Mouse (Mus musculus) ovary, postnatal 14 days (tissue): ENCODE results near the gene Ube2g2.
A peak's percentile ranks its signal among the peaks of the same experiment; 100 is the strongest.

Experiments used
- DNase-seq: peaks from one replicate; pipeline ENCODE4 v3.0.0; 2022; ENCODE audit warnings: low spot score

Ube2g2 gene

DNA sequence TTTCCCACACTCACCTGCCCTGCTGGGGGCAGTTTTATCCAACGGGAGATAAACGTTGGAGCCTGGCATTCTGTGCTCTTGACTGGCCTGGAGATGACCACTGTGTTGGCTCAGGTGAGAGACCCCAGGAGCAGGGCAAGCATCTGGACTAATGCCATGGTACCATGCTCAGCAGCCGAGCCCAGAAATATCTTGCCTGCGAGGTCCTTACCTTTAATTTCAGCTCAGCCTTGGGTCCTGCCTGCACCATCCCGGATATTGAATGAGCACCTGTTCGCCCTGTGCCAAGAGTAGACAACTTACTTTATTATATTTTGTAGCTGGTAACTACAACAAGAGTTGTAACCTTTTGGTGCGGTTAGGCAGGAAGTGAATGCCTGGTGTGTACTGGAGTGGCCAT, 15.2 kb upstream of the Ube2g2 start:
- no peak for DNase-seq

DNA sequence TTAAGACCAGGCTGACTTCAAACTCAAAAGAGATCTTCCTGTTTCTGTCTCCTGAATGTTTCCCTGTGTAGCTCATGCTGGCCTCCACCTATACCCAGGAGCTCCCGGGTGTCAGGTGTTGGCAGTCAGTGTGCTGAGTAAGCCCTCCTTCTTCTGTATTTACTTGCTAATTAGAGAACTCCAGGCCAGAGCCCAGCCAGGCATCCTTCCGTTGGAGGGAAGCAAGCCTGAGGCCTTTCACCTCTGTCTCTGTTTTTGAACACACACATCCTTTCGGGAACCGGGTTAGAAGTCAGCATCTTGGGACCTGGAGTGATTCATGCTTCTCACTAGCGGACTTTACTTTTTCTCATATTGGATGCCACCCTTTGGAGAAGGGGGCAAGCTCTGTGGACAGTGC, 14.6 kb upstream of the Ube2g2 start:
- DNase-seq, result no peak

DNA sequence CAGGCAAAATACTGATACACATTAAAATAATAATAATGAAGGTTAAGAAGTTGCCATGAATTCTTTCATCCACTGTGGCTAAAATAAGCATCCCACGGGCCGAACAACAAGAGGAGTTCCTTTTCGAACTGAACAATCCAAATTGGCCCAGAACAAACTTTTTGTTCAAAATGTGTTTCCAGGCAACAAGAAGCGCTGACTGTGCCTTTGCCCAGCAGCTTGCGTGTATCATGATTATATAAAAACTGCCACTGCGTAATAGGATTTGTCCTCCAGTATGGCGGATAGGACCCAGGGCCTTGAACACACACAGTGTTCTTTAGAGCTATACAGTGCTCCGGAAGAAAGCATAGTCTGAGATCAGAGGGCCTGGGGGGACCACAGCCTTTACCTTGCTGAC, 13.5 kb upstream of the Ube2g2 start:
- no peak for DNase-seq

DNA sequence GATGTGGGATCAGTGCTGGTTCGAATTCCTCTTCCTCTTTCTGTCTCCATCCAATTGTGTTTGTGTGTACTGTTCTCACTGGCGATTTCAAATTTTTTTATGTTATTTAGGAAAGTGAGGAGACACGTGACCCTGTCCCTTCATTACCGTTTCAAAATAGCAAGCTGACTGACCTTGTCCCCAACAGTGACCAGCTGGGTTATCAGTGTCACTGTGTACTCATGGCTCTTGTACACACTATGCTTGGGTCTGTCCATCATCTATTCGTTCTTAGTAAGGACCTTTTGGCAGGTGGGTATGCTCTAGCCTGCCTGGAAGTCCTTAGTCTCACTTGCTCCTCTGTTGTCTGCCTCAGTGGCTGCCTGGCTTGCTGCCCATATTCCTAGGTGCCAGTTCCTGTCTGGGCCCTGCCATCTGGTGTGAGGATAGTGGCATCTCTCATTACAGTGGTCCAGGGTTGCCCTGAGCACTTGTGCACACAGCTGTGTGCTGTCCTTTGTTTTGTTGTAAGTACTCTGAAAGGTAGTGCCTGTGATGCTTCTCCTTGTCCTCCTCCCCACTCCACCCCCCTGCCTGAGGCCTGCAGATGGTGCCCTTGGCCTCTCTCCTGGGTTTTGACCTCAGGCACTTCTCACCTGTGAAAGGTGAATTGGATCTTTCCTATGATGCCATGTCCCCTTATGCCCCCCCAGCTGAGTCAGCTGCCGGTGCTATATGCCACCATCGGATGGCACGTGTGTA, 11.7 kb upstream of the Ube2g2 start:
- DNase-seq, result no peak

DNA sequence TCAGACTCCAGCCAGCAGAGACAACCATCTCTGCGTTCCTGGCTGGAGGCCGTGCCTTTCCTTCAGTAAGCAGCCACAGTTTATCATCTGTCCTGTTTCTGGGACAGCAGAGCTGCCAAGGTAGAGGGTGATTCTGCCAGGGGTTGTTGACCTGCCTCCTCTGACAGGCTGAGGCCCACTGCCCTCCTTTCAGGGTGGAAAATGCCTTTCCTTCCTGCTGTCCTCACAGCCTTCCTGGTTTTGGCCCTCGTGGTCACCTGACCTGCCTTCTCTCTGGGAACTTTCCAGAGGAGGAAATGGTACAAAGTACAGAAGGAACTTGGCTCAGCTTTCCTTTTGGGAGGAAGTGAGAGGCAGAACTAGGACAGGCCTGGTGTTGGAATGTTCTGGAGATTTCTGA, 8.7 kb upstream of the Ube2g2 start:
- DNase-seq, result no peak

DNA sequence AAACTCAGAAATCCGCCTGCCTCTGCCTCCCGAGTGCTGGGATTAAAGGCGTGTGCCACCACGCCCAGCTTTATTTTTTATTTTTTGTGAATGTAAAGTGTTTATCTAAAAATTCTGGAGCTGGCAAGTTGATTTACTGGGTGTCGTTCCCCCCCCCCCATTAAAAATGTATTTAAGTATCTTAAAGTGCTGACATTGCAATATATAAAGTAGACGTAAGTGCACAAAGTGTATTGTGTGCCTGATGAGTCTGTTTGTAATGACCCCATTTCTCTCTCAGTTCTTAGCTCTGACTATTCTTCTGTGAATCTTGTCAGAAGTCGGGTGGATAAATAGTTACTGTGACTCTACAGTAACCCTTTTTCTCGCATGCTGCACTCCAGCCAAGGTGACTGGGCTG, 6.4 kb upstream of the Ube2g2 start:
- DNase-seq, result no peak

DNA sequence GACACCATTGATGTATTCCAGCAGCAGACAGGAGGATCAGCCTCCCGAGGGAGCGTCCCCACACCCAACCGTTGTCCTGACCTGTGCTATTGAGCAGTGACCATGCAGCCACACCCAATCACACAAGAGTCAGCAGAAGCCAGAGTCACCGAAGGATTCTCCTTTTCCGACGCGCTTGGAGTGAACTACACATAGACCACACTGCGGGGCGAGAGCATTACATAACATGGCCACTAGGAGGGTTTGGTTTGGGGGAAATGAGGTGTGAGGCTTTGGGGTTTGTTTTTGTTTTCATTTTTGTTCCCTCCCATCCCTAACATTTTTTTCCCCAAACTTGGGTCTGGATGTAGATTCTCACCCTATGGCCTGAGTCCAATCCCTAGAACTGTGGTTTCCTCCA, 5.9 kb upstream of the Ube2g2 start:
- no peak for DNase-seq

DNA sequence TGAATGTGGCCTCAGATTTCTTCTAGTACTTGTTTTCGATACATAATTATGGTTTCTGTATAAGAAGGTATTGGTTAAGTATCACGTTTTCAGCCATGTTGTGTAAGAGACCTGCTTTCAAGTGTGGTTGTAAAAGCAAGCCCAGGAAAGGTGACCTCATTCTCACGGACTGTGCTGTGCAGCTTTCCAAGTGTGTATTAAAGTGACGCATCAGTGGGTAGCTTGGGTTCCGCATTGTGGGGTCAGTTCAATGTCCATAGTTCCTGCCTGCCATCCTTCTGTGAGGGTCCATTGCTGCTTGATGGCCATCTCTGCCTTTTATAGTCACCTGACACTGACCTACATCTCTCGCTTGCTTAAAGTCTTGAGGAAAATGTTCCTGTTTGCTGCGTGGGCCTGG, 5.1 kb upstream of the Ube2g2 start:
- no peak for DNase-seq

DNA sequence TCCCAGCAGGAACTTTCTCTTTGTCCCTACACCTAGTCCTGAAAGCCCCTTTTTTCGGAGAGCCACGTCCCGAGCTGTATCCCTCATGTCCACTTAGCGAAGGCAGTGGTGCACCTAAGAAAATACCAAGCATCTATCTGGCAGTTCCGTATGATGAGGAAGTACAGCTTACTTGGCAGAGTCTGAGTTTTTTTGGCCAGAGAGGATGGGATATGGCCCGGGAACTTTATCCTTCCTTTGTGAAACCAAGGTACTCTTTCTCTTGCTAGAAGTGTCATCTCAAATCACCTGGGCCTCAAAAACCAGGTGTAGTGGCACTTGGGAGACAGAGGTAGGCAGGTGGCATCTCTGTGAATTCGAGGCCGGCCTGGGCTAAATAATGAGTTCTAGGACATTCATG, 529 bp upstream of the Ube2g2 start:
- no peak for DNase-seq

DNA sequence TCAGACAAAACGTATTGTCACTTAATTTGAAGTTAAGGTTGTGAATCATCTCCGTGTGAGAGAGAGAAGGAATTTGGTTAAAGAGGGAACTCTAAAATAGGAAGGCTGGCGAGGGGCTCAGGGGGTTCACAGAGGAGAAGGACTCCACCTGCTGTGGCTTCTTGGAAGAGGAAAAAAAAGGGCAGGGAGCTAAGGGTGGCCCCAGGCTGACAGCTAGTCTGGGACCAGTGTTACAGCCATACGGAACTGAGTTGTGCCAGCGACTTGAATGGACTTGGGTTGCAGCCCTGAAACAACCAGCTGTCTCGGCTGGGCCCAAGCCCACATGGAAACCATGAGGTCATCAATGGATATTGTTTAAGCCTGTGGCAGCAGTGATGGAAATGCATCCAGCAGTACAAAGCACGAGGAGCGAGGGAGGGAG, 1.0 kb downstream of the Ube2g2 start:
- DNase-seq, result no peak

DNA sequence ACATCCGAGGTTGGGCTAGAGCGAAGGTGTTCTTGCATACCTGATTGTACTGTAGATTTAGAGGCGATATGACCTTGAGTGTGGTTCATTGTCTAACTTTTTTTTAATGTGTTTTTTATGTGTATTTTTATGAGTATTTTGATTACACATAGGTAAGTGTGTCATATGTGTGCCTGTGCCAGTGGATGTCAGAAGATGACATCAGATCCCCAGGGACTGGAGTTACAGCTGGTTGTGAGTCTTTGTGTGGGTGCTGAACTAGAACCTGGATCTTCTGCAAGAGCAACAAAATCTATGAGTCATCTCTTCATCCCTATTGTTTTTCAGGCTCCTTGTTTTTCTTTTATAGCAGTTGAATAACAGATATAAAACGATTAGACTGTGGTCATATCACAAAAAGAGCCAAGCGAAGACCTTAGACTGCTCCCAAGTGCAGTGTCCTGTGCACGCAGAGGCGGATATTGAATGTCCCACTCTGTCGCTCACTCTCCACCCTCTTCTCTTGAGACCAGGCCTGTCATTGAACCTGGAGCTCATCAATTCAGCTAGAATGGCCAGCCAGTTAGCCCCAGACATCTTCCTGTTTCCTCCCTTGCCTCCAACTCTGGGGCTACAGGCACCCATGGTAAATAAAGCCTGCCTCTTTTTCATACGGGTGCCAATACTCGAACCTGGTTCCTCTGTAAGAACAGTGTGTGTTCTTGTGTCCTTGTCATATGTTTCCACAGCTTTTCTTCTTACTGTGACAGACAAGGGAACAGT, 1.7 kb downstream of the Ube2g2 start:
- DNase-seq, result no peak

DNA sequence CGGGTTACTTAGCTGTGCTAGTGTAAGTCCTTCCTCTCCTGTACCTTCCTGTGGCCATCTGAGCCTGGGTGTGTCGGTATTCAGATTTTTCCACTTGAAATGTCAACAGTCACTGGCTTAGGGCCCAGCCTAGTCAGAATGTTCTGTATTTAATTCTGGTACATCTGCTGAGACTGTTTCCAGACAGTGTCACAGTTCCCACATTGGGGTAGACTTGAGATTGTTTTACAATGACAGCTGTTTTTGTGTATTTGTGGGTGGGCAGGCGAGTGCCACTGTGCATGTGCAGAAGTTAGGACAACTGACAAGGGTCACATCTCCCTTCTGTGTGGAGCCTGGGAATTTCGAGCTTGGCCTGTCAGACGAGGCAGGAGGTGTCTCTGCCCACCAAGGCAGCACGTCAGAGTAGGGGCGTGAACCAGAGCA, 2.5 kb downstream of the Ube2g2 start:
- no peak for DNase-seq

DNA sequence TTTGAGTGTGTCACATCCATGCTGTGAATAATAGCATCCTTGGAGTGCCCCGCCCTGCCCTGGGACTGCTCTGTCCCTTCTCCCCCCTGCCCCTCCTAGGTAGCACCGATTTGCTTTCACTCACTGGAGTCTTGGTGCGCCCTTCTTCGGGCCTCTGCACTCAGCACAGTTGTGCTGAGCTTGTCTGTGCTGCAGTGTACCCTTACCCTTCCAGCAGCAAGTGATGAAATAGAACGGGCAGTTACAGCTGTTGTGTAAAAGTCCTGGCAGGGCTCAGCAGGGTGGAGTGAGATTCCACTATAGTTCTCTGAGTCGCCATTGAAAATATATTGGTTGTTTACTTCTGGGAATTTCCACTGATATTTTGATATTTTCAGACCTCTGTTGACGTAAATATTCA, 4.0 kb downstream of the Ube2g2 start:
- DNase-seq, result no peak

DNA sequence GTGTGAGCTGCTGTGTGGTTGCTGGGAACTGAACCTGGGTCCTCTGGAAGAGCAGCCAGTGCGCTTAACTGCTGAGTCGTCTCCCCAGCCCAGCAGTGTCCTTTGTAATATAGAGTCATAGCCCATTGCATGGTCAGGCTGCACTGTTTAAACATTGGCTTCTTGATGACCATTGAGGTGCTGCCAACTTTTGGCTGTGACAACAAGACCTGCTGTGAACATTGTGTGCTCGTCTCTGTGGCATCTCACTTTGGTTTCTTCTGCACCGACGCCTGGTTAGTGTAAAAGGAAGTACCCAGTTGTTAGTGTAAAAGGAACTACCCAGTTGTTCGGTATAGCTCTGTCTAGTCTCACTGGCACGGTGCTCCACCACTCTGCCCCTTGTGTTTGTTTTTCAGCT, 4.5 kb downstream of the Ube2g2 start:
- no peak for DNase-seq

DNA sequence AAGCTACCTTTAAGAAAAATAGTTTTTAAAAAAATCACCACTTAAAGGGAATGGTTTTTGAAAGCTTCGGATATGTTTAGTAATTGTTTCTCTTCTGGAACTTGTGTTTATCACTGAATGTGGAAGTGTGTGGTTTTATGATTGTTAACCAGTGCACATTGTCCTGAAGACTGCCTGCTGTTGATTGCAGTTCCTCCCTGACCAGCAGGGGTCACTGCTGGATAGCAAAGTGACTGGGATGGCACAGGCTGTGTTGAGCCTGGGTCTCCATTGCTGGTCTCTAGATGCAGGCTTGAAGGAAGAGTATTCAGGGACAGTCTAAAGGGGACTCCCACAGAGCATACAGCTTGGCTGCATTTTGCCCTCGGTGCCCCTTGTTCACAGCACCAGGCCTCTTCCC, 5.4 kb downstream of the Ube2g2 start:
- peak; percentile 72 for DNase-seq

DNA sequence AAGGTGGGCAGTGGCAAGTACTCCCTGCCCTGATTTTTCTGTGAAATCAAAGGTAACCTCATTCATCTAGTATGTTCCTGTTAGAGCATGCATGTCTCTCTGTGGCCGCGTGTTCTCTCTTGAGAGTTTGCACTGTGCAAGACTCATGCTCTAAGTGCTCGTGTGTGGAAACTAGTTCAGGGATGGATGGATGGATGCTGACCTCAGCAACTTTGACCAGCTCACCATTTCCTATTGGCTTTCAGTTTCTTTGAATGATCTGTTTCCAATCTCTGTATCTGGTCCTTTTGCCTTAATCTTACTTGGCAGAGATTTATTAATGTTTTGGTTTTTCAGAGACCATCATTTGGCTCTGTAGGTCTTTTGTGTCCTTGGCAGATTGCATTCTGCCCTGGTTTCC, 7.1 kb downstream of the Ube2g2 start:
- no peak for DNase-seq

DNA sequence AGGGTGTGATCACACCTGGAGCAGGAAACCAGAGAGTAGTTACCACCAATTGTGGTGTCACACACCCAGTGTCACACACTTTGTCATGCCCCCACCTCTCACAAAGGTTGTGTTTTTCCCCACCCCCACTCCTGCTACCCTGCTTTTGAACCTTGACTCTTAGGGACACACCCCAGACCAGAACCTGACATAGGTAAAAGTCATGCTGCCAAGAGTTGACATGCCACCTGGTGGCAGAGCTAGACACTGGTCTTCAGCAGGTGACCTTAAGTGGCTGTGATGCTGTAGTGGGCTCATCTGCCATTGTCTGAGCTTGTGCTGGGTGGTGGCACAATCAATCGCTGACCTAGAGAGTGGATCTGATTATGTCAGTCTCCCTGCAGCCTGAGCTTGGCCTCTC, 7.9 kb downstream of the Ube2g2 start:
- DNase-seq, result no peak

DNA sequence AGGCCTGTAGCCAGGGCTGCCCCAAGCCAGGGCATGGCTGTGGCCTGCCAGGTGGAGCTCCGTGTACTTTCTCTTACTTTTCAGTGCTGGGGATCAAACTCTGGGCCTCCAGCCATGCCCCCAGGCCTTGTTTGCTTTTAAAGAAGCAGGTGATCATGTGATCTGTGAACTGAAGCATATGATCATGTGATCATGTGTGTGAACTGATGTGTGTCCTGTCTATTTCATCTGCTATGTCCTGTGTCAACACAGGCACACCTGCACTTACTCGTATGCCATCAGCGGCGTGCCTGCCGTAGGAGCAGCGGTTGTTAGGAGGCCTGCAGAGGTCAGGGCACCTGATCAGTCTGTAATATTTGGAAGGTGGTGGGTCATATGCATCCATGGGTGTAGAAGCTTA, 11.9 kb downstream of the Ube2g2 start:
- DNase-seq, result no peak

DNA sequence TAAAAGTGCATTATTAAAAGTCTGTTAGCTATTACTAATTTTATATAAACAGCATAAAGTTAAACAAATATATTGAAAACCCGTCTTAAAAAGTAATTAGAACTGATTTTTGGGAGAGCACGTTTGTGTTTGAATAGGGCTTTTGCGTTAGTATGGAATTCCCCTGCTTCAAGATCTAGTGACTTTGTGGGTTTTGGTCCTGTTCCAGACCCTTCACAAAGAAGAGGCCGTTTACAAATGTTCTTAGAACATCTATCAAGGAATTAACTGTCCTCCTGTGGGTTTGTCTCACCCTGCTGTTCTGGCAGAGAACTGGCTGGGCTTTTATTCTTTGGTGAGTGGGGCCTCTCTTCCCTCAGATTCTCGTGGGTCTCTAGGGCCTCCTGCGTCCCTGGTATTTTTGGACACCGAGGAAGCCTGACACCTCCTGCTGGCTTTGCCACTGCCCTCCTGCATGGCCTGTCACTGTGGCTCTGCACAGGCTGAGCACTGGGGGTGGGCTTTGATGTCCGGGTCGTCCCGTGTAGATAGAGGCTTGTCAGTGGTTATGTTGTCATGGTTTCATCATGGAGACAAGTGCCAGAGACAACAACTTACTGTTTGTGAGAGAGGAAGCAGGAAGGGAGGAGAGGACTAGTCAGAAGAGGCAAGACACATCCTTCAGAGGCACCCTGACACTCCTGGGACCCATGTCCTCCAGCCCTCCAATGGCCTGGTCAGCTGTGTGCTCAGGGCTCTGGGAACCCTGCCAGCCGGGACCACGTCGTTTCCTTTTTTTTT, 12.6 kb downstream of the Ube2g2 start:
- no peak for DNase-seq

DNA sequence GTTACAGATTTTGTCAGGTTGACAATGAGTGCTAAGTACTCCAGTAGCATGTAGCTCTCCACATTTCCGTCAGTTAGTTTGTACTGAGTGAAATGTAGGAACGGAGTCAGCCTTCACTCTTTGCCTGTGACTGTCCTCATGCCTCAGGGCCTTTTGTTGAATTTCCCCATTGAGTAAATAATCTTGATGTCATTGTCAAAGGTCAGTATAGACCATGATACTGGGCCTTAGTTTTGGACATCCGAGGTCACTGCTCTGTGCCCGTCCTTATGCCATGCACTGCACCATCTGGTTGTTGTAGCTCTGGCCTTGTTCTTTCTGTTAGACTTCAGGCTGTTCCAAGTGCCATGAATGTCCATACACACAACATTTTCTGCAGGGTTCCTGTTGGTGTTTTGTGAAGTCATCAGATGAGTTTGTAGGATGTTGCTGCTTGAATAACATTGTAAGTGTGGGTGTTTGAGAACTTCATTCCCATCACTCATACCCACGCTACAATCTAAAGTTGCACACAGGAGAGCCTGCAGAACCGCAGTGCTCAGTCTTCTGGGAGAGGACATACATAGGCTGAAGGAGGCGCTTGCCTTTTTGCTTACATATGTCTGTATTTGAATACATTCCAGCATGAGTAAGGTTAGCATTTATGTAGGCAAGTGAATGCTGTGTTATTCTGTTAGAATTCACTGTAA, 14.3 kb downstream of the Ube2g2 start:
- DNase-seq, result no peak

DNA sequence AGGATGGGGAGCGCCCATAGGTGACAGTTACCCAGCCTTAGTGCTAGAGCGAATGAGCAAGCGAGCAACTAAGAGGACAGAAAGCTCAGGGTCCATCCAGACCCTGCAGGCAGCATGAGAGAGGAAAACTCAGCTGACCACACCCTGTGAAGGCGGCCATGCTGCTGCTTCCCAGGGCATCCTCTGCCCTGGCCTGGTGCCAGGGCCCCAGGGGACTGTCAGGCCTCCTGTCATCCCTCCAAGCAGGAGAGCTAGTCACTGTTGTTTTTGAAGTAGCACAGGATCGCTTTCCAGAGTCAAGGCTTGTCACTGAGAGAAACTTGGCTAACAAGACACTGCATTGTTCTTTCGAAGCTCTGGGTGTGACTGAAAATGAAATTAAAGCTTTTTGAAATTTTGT, 16.9 kb downstream of the Ube2g2 start:
- no peak for DNase-seq

DNA sequence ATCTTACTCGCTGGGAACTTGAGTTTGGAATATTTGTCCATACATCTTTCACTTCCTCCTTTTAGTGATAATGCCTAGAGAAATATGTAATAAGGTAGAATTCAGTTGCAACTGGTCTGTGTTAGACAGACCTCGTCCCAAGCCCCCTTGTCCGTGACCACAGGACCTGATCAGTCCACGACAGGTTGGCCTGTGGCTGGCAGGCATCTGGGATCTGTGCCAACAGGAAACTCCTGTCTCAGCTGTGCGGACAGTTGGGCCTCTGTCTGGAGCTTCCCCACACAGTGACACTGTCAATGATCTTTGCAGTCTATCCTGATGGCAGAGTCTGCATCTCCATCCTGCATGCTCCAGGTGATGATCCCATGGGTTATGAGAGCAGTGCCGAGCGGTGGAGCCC, 21.1 kb downstream of the Ube2g2 start:
- DNase-seq, result no peak
